Mouse (Mus musculus): Measurements from ENCODE around the gene Rxfp4.

Rxfp4 gene

GRCm38 (mm10) chr3:88652846-88653515 lies at the start of gene Rxfp4:
Rxfp4 (minus strand) TSS chr3:88653142.
- in situ Hi-C loops (cut with MboI; ENCODE audit: unreplicated experiment in 2 of 2): no loop called here

- in situ Hi-C loops (cut with MboI; ENCODE audit: unreplicated experiment in 2 of 2): loop anchor here in 1 of 2 experiments (25.0 kb wide), 1 partner anchor 1336 kb away; no protein-coding TSS in a partner anchor
These were observed 48.3 kb upstream of the Rxfp4 start for GRCm38 (mm10) chr3:88701222-88701621.

- in situ Hi-C loops (cut with MboI; ENCODE audit: unreplicated experiment in 2 of 2): loop anchor here in 1 of 2 experiments (25.0 kb wide), 1 partner anchor 1337 kb away; no protein-coding TSS in a partner anchor
These were observed 47.3 kb upstream of the Rxfp4 start for GRCm38 (mm10) chr3:88700247-88700646.

GRCm38 (mm10) chr3:88698834-88699233 lies 45.9 kb upstream of the Rxfp4 start:
- in situ Hi-C loops (cut with MboI; ENCODE audit: unreplicated experiment in 2 of 2): loop anchor here in 1 of 2 experiments (10.0 to 25.0 kb wide), 3 partner anchors 366 to 1326 kb away; partner anchors contain the start of genes Gba and Thbs3

- in situ Hi-C loops (cut with MboI; ENCODE audit: unreplicated experiment in 2 of 2): loop anchor here in 1 of 2 experiments (10.0 to 25.0 kb wide), 3 partner anchors 367 to 1327 kb away; partner anchors contain the start of genes Gba and Thbs3
These were observed 45.1 kb upstream of the Rxfp4 start for GRCm38 (mm10) chr3:88698051-88698450.

GRCm38 (mm10) chr3:88695545-88695944 lies 42.6 kb upstream of the Rxfp4 start:
- in situ Hi-C loops (cut with MboI; ENCODE audit: unreplicated experiment in 2 of 2): loop anchor here in 1 of 2 experiments (10.0 to 25.0 kb wide), 3 partner anchors 369 to 1329 kb away; partner anchors contain the start of genes Gba and Thbs3

- in situ Hi-C loops (cut with MboI; ENCODE audit: unreplicated experiment in 2 of 2): loop anchor here in 1 of 2 experiments (25.0 kb wide), 1 partner anchor 523 kb away; the partner anchor contains the start of genes Gba and Thbs3
These were observed 36.1 kb upstream of the Rxfp4 start for GRCm38 (mm10) chr3:88689079-88689478.

GRCm38 (mm10) chr3:88686734-88687611 lies 34.0 kb upstream of the Rxfp4 start:
- in situ Hi-C loops (cut with MboI; ENCODE audit: unreplicated experiment in 2 of 2): loop anchor here in 1 of 2 experiments (25.0 kb wide), 1 partner anchor 525 kb away; the partner anchor contains the start of genes Gba and Thbs3

GRCm38 (mm10) chr3:88685958-88686451 lies 33.1 kb upstream of the Rxfp4 start:
- in situ Hi-C loops (cut with MboI; ENCODE audit: unreplicated experiment in 2 of 2): loop anchor here in 1 of 2 experiments (25.0 kb wide), 1 partner anchor 526 kb away; the partner anchor contains the start of genes Gba and Thbs3

GRCm38 (mm10) chr3:88684980-88685941 lies 32.3 kb upstream of the Rxfp4 start, which contains the start of gene Khdc4:
Khdc4 (plus strand) TSS chr3:88685803.
- in situ Hi-C loops (cut with MboI; ENCODE audit: unreplicated experiment in 2 of 2): loop anchor here in 1 of 2 experiments (25.0 kb wide), 1 partner anchor 527 kb away; the partner anchor contains the start of genes Gba and Thbs3

GRCm38 (mm10) chr3:88684236-88684979 lies 31.5 kb upstream of the Rxfp4 start:
- in situ Hi-C loops (cut with MboI; ENCODE audit: unreplicated experiment in 2 of 2): loop anchor here in 1 of 2 experiments (25.0 kb wide), 1 partner anchor 528 kb away; the partner anchor contains the start of genes Gba and Thbs3

GRCm38 (mm10) chr3:88683814-88684213 lies 30.9 kb upstream of the Rxfp4 start:
- in situ Hi-C loops (cut with MboI; ENCODE audit: unreplicated experiment in 2 of 2): loop anchor here in 1 of 2 experiments (25.0 kb wide), 1 partner anchor 528 kb away; the partner anchor contains the start of genes Gba and Thbs3

GRCm38 (mm10) chr3:88677399-88677798 lies 24.5 kb upstream of the Rxfp4 start:
- in situ Hi-C loops (cut with MboI; ENCODE audit: unreplicated experiment in 2 of 2): loop anchor here (5.0 to 25.0 kb wide), 3 partner anchors 60 to 535 kb away; partner anchors contain the start of genes Gba (in 1 of the 2) and Thbs3 (in 1 of the 2)

- in situ Hi-C loops (cut with MboI; ENCODE audit: unreplicated experiment in 2 of 2): no loop called here
These were observed 11.2 kb upstream of the Rxfp4 start for GRCm38 (mm10) chr3:88664095-88664494.

- in situ Hi-C loops (cut with MboI; ENCODE audit: unreplicated experiment in 2 of 2): no loop called here
These were observed 6.9 kb upstream of the Rxfp4 start for GRCm38 (mm10) chr3:88659798-88660197.

GRCm38 (mm10) chr3:88658441-88659127 lies 5.6 kb upstream of the Rxfp4 start:
- in situ Hi-C loops (cut with MboI; ENCODE audit: unreplicated experiment in 2 of 2): no loop called here

GRCm38 (mm10) chr3:88655619-88656018 lies 2.7 kb upstream of the Rxfp4 start:
- in situ Hi-C loops (cut with MboI; ENCODE audit: unreplicated experiment in 2 of 2): no loop called here

- in situ Hi-C loops (cut with MboI; ENCODE audit: unreplicated experiment in 2 of 2): no loop called here
These were observed 1.7 kb upstream of the Rxfp4 start for GRCm38 (mm10) chr3:88654621-88655020.
